Mouse (Mus musculus): Measurements from ENCODE around the gene Sh2d4b. TPM values are rescaled to one million over a fixed set of nuclear protein-coding genes. Genes with fewer than 3 reads are reported as not detected.

The Sh2d4b gene
- total and polyA plus RNA-seq, 3 experiments, result 0.12 to 0.26 TPM; not detected in 1

DNA sequence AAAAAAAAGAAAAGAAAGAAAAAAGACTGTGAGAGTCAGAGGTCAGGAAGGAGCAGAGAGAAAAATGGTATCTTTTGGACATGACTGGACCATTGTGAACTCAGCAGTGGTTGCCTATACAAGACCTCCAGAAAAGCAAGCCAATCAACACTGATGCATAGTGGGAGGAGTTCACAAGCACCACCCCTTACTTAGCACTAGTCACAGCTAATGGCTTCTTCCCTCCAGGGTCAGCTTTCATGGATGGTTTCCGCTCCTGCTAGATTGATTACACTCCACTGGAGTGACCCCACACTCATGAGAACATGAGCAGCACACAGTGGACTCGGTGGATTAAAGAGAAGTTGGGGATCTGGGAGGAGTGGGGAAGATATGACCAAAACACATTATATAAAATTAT, 7.2 kb upstream of the Sh2d4b start:
- no peak for TF ChIP-seq MAX (IDR thresholded peaks at IDR 0.05; ENCODE audit: low read length)
- no peak for TF ChIP-seq CHD2 (IDR thresholded peaks at IDR 0.05; ENCODE audit: low read length)
- no peak for TF ChIP-seq MAZ (IDR thresholded peaks at IDR 0.05; ENCODE audit: low read depth, low read length)
- TF ChIP-seq ZC3H11A (IDR thresholded peaks at IDR 0.05; ENCODE audit: low read depth, low read length), result no peak
- no peak for TF ChIP-seq RAD21 (IDR thresholded peaks at IDR 0.05; ENCODE audit: low read depth, low read length)
- TF ChIP-seq BHLHE40 (IDR thresholded peaks at IDR 0.05; ENCODE audit: borderline replicate concordance, low read depth, low read length), result no peak
- TF ChIP-seq USF2 (IDR thresholded peaks at IDR 0.05; ENCODE audit: borderline replicate concordance in 1 of 2, insufficient read depth in 1 of 2, low read depth in 1 of 2, low read length in 2 of 2), result no peak
- no peak for TF ChIP-seq TBP (IDR thresholded peaks at IDR 0.05; ENCODE audit: low read depth, low read length)
- TF ChIP-seq MEF2A (IDR thresholded peaks at IDR 0.05; ENCODE audit: extremely low read depth, insufficient replicate concordance, low read depth, low read length, poor library complexity, severe bottlenecking), result no peak
- TF ChIP-seq ELF1 (IDR thresholded peaks at IDR 0.05; ENCODE audit: low read depth, low read length), result no peak
- Histone ChIP-seq H3K27ac (ENCODE audit: control insufficient read depth, low read depth, low read length) (no peak overlapping the region), H3K79me2 (ENCODE audit: control insufficient read depth, insufficient read depth, low read length, poor library complexity) (no peaks in the 10 kb centered on the region), H3K4me3 (ENCODE audit: control insufficient read depth in 1 of 2, insufficient read depth in 1 of 2, low read depth in 2 of 2, low read length in 2 of 2) (no peak overlapping the region), H3K36me3 (ENCODE audit: control insufficient read depth in 1 of 2, insufficient read depth in 2 of 2, low read length in 2 of 2) (no peaks in the 10 kb centered on the region), H3K9ac (ENCODE audit: control insufficient read depth, low read depth, low read length, poor library complexity, severe bottlenecking) (no peak overlapping the region), H3K4me1 (ENCODE audit: control insufficient read depth in 1 of 2, insufficient read depth in 2 of 2, low read length in 2 of 2) (no peaks in the 10 kb centered on the region), H3K27me3 (ENCODE audit: control insufficient read depth in 1 of 2, insufficient read depth in 2 of 2, low read length in 2 of 2) (peaks cover 0 to 1% of the 10 kb centered on the region in 2 experiments; a peak in 1 of 4 replicates), H3K9me3 (replicated peaks; ENCODE audit: insufficient read depth, low read length) (no peaks in the 10 kb centered on the region)
- no peak for DNase-seq (ENCODE audit: low read depth, low spot score)

DNA sequence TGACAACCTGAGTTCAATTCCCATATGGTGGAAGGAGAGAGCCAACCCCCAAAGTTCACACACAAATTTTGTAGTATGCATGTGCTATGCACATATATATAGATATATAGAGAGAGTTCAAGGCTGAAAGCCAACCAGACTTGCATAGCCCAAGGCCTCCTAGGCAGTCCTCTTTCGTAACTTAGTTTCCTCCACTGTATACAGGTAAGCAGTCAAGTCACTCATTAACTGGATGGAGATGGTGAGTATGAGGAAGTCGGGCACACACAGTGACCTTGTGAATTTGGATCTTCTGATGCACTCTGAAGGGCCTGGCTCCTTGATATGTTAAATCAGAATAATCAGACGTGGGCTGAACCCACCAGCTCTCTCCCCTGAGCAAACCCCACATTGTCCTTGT, 4.8 kb upstream of the Sh2d4b start:
- DNase-seq (ENCODE audit: low read depth, low spot score), result no peak
- no peaks in the 10 kb centered on the region for H3K4me1 ChIP-seq (ENCODE audit: control insufficient read depth in 1 of 2, insufficient read depth in 2 of 2, low read length in 2 of 2)
- H3K4me3 ChIP-seq (ENCODE audit: control insufficient read depth in 1 of 2, insufficient read depth in 1 of 2, low read depth in 2 of 2, low read length in 2 of 2), result no peak overlapping the region
- H3K27me3 ChIP-seq (ENCODE audit: control insufficient read depth in 1 of 2, insufficient read depth in 2 of 2, low read length in 2 of 2), result peaks cover 0 to 1% of the 10 kb centered on the region in 2 experiments; a peak in 1 of 4 replicates
- no peaks in the 10 kb centered on the region for H3K79me2 ChIP-seq (ENCODE audit: control insufficient read depth, insufficient read depth, low read length, poor library complexity)
- no peaks in the 10 kb centered on the region for H3K9me3 ChIP-seq (replicated peaks; ENCODE audit: insufficient read depth, low read length)
- H3K27ac ChIP-seq (ENCODE audit: control insufficient read depth, low read depth, low read length), result no peak overlapping the region
- H3K9ac ChIP-seq (ENCODE audit: control insufficient read depth, low read depth, low read length, poor library complexity, severe bottlenecking), result no peak overlapping the region
- no peaks in the 10 kb centered on the region for H3K36me3 ChIP-seq (ENCODE audit: control insufficient read depth in 1 of 2, insufficient read depth in 2 of 2, low read length in 2 of 2)
- TF ChIP-seq ZNF384 (IDR thresholded peaks at IDR 0.05; ENCODE audit: low read depth, low read length) (no peak), ZKSCAN1 (IDR thresholded peaks at IDR 0.05; ENCODE audit: low read depth, low read length) (no peak)

DNA sequence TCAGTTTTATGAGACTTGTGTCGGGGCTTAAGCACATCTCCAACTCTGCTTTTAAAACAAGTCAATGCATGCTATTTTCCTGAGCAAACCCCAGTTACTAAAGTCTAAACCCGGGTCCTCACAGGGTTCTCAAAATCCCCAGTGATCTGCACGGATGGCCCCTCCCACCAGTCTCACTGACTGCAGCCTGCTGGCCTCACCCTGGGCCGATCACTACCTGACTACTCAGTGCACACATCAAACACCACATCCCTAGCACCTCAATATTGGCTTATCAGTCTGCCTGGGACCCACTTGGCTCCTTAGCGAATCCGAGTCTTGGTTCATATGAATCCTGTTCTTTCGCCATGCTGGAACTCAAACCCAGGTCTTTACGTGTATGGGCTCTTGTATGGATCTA, 2.6 kb upstream of the Sh2d4b start:
- H3K27ac ChIP-seq (ENCODE audit: control insufficient read depth, low read depth, low read length), result no peak overlapping the region
- TF ChIP-seq SIN3A (IDR thresholded peaks at IDR 0.05; ENCODE audit: low read length) (no peak), GATA1 (IDR thresholded peaks at IDR 0.05; ENCODE audit: low read depth, low read length) (no peak), TCF12 (IDR thresholded peaks at IDR 0.05; ENCODE audit: low read depth, low read length) (no peak), BHLHE40 (IDR thresholded peaks at IDR 0.05; ENCODE audit: borderline replicate concordance, low read depth, low read length) (no peak), USF1 (IDR thresholded peaks at IDR 0.05; ENCODE audit: low read depth, low read length) (no peak), ZMIZ1 (IDR thresholded peaks at IDR 0.05; ENCODE audit: low read depth, low read length) (no peak), MAZ (IDR thresholded peaks at IDR 0.05; ENCODE audit: low read depth, low read length) (no peak), SMC3 (IDR thresholded peaks at IDR 0.05; ENCODE audit: low read depth, low read length) (no peak), POLR2A (IDR thresholded peaks at IDR 0.05; ENCODE audit: control insufficient read depth in 1 of 2, insufficient read depth in 1 of 2, low read depth in 1 of 2, low read length in 2 of 2, poor library complexity in 1 of 2) (no peak), EP300 (IDR thresholded peaks at IDR 0.05; ENCODE audit: low read depth in 1 of 2, low read length in 2 of 2) (no peak)
- peaks cover 0 to 1% of the 10 kb centered on the region in 2 experiments; a peak in 1 of 4 replicates for H3K27me3 ChIP-seq (ENCODE audit: control insufficient read depth in 1 of 2, insufficient read depth in 2 of 2, low read length in 2 of 2)
- no peaks in the 10 kb centered on the region for H3K9me3 ChIP-seq (replicated peaks; ENCODE audit: insufficient read depth, low read length)
- no peaks in the 10 kb centered on the region for H3K4me1 ChIP-seq (ENCODE audit: control insufficient read depth in 1 of 2, insufficient read depth in 2 of 2, low read length in 2 of 2)
- no peaks in the 10 kb centered on the region for H3K36me3 ChIP-seq (ENCODE audit: control insufficient read depth in 1 of 2, insufficient read depth in 2 of 2, low read length in 2 of 2)
- no peak for DNase-seq (ENCODE audit: low read depth, low spot score)
- H3K9ac ChIP-seq (ENCODE audit: control insufficient read depth, low read depth, low read length, poor library complexity, severe bottlenecking), result no peak overlapping the region
- H3K4me3 ChIP-seq (ENCODE audit: control insufficient read depth in 1 of 2, insufficient read depth in 1 of 2, low read depth in 2 of 2, low read length in 2 of 2), result no peak overlapping the region
- no peaks in the 10 kb centered on the region for H3K79me2 ChIP-seq (ENCODE audit: control insufficient read depth, insufficient read depth, low read length, poor library complexity)
